Mouse (Mus musculus) erythroblast, adult 5-6 weeks (primary cell): ENCODE measurements around the gene Serpina6. TPM values are rescaled to one million over a fixed set of nuclear protein-coding genes. Genes with fewer than 3 reads are reported as not detected.
"Not testable (repeated sequence)": the region's sequence is repeated elsewhere in the genome, so short reads cannot be mapped to it uniquely, and the experiment has no call there.

Experiments used
- ATAC-seq: replicated peaks from 2 replicates; pipeline ENCODE4 v1.8.0; 2016; ENCODE audit warnings: moderate number of reproducible peaks, mild to moderate bottlenecking, moderate TSS enrichment, inconsistent platforms; ENCODE audit not compliant: poor library complexity, low FRiP score, severe bottlenecking
- total RNA-seq, 2 experiments: library from RNA; stranded (forward) in 1 of 2; stranded (reverse) in 1 of 2; fragments of 150-400 nt in 1 of 2; fragments of 200-764, 138-1000 nt in 1 of 2; gene quantifications; 2 replicates each; pipeline versions ENCODE4 v1.2.3 to v1.2.4; 2015 to 2017; ENCODE audit warnings: low replicate concordance in 2 of 2

The Serpina6 gene
- total RNA-seq (2015; ENCODE audit: low replicate concordance), result not detected in 2 replicates
- not detected in 2 replicates for total RNA-seq (2017; ENCODE audit: low replicate concordance)

DNA sequence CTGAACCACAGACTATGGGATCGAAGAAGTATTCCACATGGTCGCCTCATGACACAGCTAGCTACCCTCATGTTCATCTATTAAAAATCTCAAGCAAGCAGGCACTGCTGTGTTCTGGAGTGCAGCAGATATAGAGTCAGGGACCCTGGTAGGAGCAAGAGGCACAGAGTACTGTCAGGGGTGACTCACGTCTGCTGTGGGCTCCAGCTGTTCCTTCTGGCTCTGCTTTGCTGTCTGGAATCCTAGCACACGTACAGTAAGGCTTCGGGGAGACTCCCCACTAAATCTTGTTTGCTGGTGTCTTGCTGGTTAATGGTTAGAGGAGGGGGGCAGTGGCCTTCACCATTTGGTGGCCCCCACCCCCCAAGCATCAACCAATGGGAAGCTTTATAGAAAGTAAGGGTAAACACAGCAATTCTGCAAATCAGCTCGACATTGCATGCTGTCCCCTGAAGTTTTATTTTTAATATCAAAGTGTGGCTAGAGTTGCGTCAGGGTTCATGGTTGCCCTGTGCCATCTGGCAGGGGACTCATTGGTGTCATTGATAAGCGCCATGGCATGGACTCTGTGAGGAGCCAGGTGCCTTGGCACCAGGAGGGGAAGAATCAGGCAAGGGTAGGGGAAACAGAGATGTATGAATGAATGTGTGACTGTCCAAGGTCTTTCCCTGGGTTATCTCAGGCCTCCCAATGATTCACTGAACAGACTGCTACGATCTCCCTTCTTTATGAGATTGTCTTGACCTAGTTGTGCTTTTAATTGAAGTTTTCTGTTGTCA is at the start of gene Serpina6:
Gene Serpina6 (minus strand): TSS at position 365 of the 779 bp plus-strand sequence.
- no peak for ATAC-seq

DNA sequence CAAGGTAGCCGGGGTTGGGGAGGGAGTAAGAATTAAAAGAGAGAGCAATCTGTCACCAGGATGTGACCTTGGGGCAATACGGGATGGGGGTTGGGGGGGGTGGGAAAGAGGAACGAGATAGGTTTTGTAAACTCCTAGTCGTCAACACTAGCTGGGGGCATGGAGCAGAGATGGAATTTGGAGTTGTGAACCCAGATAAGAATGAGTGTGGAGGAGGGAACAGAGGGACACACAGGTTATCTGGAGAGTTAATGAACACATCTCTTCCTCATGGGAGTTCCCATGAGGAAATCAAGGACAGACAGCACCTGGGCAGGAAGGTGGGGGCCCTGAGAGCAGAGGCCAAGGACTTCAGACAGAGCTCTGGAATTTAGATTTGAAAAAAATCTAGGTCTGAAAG is 49.1 kb upstream of the Serpina6 start:
- ATAC-seq, result no peak

GRCm38 (mm10) chr12:103705547-103705946 is 48.5 kb upstream of the Serpina6 start:
- no peak for ATAC-seq

DNA sequence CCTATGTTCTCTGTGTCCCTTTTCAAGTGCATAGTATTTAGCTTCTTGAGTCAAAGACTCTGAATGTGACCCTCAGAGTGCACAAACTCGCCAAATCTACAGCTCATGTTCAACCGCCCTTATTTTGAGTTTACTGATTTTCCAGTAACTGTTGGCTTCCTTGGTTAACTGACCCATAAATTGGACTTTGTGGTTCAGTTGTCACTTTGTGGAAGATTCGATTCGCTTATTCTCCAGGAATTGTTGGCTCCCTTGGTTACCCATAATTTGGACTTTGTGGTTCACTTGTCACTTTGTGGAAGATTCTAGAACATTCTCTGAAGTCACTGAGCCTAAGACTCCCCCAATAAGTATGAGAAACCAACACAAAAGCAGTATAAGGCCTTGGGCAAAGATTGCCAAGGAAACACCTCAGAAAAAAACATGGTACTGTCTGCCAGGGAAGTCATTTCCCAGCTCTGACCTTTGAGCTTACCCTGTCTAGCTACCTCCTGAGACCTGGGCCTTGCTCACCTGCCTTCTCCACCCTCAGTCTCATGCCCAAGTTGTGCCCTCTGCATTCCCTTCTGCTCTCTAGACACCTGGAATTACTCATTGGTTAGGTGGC is 43.2 kb upstream of the Serpina6 start:
- no peak for ATAC-seq

GRCm38 (mm10) chr12:103695429-103695828 is 38.4 kb upstream of the Serpina6 start, which contains the start of gene Serpina1f:
Gene Serpina1f, minus strand, starts transcription at chr12:103695529.
- no peak for ATAC-seq

- no peak for ATAC-seq
Measured at GRCm38 (mm10) chr12:103688221-103688814, 31.3 kb upstream of the Serpina6 start.

DNA sequence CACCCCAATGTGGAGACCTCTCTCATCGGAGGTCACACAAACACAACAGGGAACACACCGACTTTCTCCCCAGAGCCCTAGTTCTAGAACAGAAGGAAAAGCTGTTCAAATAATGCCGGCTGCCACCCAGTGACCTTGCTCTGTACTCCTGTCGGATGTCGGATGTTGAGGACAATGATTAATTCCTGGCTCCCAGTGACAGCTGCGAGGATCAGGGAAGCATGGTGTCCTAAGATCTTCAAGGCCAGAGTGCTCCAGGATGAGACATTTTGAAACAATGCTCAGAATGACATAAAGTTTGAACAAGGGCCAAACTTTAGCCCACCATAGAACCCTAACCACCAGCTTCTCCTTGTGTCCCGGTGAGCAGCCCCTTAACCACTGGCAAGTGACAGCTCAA is 30.0 kb upstream of the Serpina6 start:
- ATAC-seq, result no peak

- ATAC-seq, result no peak
Measured at GRCm38 (mm10) chr12:103686050-103686449, 29.0 kb upstream of the Serpina6 start.

GRCm38 (mm10) chr12:103685386-103685785 is 28.4 kb upstream of the Serpina6 start:
- ATAC-seq, result no peak

DNA sequence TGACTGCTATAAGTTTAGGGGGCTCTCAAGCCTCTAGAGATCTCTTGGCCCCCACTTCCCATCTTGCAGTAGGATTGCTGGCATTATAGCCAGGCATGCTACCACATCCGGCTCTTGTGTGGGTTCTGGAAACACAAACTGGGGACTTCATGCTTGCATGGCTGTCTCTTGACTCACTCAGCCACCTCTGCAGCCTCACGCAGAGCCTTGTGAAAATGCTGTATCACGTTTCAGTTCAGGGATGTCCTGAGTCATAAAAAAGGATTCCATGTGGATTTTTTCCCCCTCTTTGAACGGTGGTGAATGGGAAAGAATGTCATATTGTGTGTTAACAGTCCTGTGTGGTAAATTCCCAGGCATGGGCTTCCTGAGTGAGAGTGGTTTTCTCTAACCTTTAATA is 26.8 kb upstream of the Serpina6 start:
- no peak for ATAC-seq

GRCm38 (mm10) chr12:103681739-103682138 is 24.7 kb upstream of the Serpina6 start:
- ATAC-seq, result no peak

DNA sequence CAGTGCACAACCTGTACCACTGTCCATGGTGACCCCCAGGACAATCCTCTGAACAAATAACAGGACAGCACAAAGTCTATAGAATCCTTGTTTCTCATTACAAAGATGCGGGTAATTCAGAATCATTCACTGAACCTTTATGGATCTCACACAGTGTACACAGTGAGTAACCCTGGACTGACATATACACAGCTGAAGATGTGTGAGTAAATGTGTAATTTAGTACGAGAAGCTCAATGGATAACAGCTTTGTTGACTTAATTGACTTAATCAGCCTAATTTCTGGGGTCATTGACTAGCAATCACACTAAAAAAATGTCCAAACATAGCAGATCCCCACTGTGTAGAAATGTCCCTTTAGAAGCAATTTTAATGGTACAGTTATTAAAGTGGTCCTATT is 24.2 kb upstream of the Serpina6 start:
- ATAC-seq, result no peak

GRCm38 (mm10) chr12:103679853-103680252 is 22.8 kb upstream of the Serpina6 start:
- not testable (repeated sequence) for ATAC-seq

GRCm38 (mm10) chr12:103676039-103676438 is 19.0 kb upstream of the Serpina6 start, which contains the start of gene Serpina16:
Gene Serpina16, minus strand, starts transcription at chr12:103676139.
- no peak for ATAC-seq

DNA sequence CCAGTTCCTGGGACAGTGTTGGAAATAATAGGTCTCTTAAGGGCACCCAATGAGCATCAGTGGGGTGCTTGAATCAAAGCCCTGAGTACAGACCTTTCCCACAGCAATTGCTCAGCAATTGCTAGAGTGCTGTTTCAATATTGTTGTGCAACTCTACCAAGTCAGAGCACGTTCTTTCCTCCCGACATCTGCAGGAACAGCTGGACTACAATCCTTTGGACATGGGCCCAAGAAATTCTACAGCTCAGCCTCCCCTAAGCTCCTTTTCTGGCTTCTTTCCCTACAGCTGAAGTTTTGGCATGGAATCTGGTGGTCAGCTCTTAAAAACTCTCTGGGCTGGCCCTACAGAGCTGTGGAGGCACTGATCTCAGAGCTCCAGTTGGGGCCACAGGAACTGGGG is 16.2 kb upstream of the Serpina6 start:
- no peak for ATAC-seq

DNA sequence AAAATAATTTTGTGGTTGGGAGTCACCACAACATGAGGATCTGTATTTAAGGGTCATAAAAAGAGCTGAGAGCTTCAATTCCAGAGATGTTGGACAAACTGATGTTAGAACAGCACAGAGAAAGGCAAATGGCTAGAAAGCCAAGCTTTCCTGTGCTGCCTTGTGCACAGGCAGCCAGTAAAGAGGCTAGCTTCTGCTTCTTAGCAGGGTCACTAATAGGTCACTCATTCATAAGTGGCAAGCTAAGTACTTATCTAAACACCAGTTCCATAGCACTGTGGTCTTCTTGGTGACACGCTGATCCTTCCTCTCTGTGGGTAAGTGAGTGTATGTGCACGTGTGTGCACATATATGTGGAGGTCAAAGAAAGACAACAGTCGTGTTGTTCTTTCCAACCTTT is 14.5 kb upstream of the Serpina6 start:
- no peak for ATAC-seq

- ATAC-seq, result no peak
Measured at GRCm38 (mm10) chr12:103670964-103671363, 14.0 kb upstream of the Serpina6 start.

- no peak for ATAC-seq
Measured at GRCm38 (mm10) chr12:103670344-103670743, 13.3 kb upstream of the Serpina6 start.

GRCm38 (mm10) chr12:103665286-103665685 is 8.3 kb upstream of the Serpina6 start:
- ATAC-seq, result no peak

DNA sequence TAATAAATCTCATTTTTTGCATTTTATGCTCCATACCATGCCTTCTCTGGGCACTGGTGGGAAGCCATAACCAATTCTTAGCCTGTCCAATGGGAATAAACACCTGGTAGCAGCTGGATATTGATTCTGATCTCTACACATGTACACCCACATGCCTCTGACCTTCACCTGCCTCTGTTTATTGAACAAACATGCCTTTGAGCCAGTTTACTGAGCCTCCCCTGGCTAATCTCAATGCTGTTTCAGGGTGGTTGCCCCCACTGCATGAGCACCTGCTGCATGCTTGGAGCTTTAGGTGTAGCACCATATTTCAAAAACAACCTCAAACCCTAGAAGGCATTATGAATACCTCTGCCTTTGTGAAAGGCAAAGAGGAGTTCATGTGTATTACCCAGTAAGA is 5.0 kb upstream of the Serpina6 start:
- ATAC-seq, result not testable (repeated sequence)

DNA sequence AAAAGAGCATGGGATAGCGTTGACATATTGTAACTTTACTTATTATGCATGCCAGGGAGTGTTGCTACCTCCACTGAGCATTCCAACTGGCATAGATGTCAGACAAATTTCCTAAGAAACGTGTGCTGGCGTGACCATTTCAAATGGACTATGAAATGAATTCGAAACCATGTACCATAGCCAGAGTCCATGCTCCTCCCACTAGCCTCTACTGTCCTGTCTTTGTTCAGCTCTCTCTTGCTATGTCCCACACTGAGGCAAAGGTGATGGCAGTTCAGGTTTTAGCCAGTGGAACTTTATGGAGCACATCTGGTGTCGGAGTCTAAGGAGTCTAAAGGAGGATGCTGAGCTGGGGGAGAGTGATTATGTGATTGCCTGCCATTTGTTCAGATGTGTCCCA is 3.1 kb upstream of the Serpina6 start:
- ATAC-seq, result no peak
